Comparison of ENCODE assay signal across 32 mouse cellular contexts in the genomic region with DNA sequence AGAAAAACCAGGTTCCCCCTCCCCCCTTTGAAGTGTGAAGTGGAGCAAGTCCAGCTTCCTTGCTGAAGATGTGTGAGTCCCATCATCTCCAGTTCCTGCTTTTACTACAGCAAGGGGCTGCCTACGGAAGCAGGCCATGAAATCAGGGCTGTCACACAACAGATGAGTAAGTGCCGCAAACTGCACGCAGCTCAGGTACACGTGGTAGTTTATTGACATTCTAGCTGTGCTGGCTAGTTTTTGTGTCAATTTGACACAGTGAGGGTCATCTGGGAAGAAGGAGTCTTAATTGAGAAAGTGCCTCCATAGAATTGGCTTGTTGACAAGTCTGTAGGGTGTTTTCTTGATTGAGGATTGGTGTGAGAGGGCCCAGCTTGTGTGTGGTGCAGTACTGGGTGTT. TPM values are rescaled to one million over a fixed set of nuclear protein-coding genes. Genes with fewer than 3 reads are reported as not detected.
"Had no signal": no experiment of that assay in that cellular context is flagged by ENCODE, and none has a peak within 500 bp of the region (broad histone marks: within the 10 kb centered on the region; RNA-seq: fewer than 3 reads in every experiment).

No protein-coding gene starts in this region.

- ATAC-seq: forebrain, postnatal 0 days; hindbrain, postnatal 0 days; intestine, embryonic 15.5 days had no signal

- H3K4me3 ChIP-seq: heart, embryonic 10.5 days; heart, embryonic 12.5 days; hindbrain, embryonic 13.5 days; hindbrain, embryonic 15.5 days; intestine, embryonic 15.5 days; kidney, embryonic 15.5 days; layer of hippocampus, adult 2 months; left cerebral cortex, adult 2 months; limb, embryonic 10.5 days; limb, embryonic 12.5 days had no signal

- DNase-seq: forebrain, postnatal 0 days; gastrocnemius, postnatal 14 days; gastrocnemius, postnatal 36 days; heart, adult 18-20 months; heart, postnatal 10 days; heart, postnatal 36 days; kidney, adult 11 months; kidney, adult 2 months; kidney, adult 9 months; kidney, postnatal 25 days; kidney, postnatal 4 days had no signal

- H3K27me3 ChIP-seq: heart, embryonic 12.5 days; hindbrain, embryonic 13.5 days; hindbrain, embryonic 15.5 days; intestine, embryonic 15.5 days; kidney, embryonic 15.5 days; limb, embryonic 12.5 days had no signal

- H3K4me2 ChIP-seq: heart, embryonic 12.5 days; hindbrain, embryonic 13.5 days; hindbrain, embryonic 15.5 days; intestine, embryonic 15.5 days; kidney, embryonic 15.5 days; limb, embryonic 12.5 days; liver, embryonic 11.5 days had no signal

- H3K9ac ChIP-seq: forebrain, postnatal 0 days; heart, embryonic 12.5 days; hindbrain, embryonic 13.5 days; hindbrain, embryonic 15.5 days; intestine, embryonic 15.5 days; kidney, embryonic 15.5 days; limb, embryonic 12.5 days; liver, embryonic 14.5 days had no signal

- H3K9me3 ChIP-seq: heart, embryonic 10.5 days; heart, embryonic 12.5 days; hindbrain, embryonic 13.5 days; hindbrain, embryonic 15.5 days; intestine, embryonic 15.5 days; kidney, embryonic 15.5 days; limb, embryonic 10.5 days; limb, embryonic 12.5 days had no signal

- H3K27ac ChIP-seq: heart, embryonic 10.5 days; hindbrain, embryonic 13.5 days; hindbrain, embryonic 15.5 days; hindbrain, postnatal 0 days; intestine, embryonic 15.5 days; kidney, embryonic 15.5 days; kidney, postnatal 0 days; layer of hippocampus, adult 2 months; left cerebral cortex, adult 2 months; limb, embryonic 10.5 days; limb, embryonic 12.5 days; liver, embryonic 14.5 days had no signal

- H3K4me1 ChIP-seq: heart, embryonic 12.5 days; hindbrain, embryonic 13.5 days; hindbrain, embryonic 15.5 days; intestine, embryonic 15.5 days; kidney, embryonic 15.5 days; limb, embryonic 10.5 days; limb, embryonic 12.5 days had no signal

RNA-seq across cellular contexts. Expression of gene Slc10a1, which starts 5.9 kb away (rescaled TPM):
- total RNA-seq: forebrain, postnatal 0 days; gastrocnemius, postnatal 14 days; gastrocnemius, postnatal 36 days; heart, adult 18-20 months; heart, adult 8-10 months; heart, postnatal 10 days; heart, postnatal 36 days; hematopoietic stem cell, adult 5-6 weeks; hindbrain, postnatal 0 days; layer of hippocampus, adult 2 months; layer of hippocampus, postnatal 10 days; layer of hippocampus, postnatal 25 days; left cerebral cortex, adult 2 months; left cerebral cortex, postnatal 14 days; left cerebral cortex, postnatal 36 days had no signal
- polyA plus RNA-seq: forebrain, postnatal 0 days; gonadal fat pad, adult 2 months had no signal
